Mouse (Mus musculus) brain, embryonic 14.5 days (tissue): ENCODE data around the gene Olfr15. TPM values are rescaled to one million over a fixed set of nuclear protein-coding genes. Genes with fewer than 3 reads are reported as not detected.

Experiments used
- DNase-seq: peaks from one replicate; pipeline ENCODE4 v3.0.0-alpha.2; 2011; ENCODE audit warnings: low read depth
- CTCF ChIP-seq: fragments of 200-500 bp; IDR thresholded peaks from 2 replicates; pipeline ENCODE4 v1.5.1; 2012; ENCODE audit warnings: inconsistent platforms, mild to moderate bottlenecking, moderate library complexity, borderline replicate concordance; ENCODE audit not compliant: insufficient read depth, insufficient read length; ENCODE audit errors: extremely low read depth
- POLR2A ChIP-seq: fragments of 200-500 bp; IDR thresholded peaks from 2 replicates; pipeline ENCODE4 v1.6.1; 2012; ENCODE audit warnings: mild to moderate bottlenecking, inconsistent platforms, borderline replicate concordance; ENCODE audit not compliant: poor library complexity, insufficient read depth, insufficient read length, severe bottlenecking; ENCODE audit errors: extremely low read depth
- polyA plus RNA-seq: library from polyadenylated mRNA; depleted of rRNA; stranded (reverse); fragments of >200 nt; gene quantifications from 2 replicates; pipeline ENCODE4 v1.2.3, GENCODE M21; 2012; rRNA removed

Olfr15 gene
- polyA plus RNA-seq, 1 experiment: not detected

DNA sequence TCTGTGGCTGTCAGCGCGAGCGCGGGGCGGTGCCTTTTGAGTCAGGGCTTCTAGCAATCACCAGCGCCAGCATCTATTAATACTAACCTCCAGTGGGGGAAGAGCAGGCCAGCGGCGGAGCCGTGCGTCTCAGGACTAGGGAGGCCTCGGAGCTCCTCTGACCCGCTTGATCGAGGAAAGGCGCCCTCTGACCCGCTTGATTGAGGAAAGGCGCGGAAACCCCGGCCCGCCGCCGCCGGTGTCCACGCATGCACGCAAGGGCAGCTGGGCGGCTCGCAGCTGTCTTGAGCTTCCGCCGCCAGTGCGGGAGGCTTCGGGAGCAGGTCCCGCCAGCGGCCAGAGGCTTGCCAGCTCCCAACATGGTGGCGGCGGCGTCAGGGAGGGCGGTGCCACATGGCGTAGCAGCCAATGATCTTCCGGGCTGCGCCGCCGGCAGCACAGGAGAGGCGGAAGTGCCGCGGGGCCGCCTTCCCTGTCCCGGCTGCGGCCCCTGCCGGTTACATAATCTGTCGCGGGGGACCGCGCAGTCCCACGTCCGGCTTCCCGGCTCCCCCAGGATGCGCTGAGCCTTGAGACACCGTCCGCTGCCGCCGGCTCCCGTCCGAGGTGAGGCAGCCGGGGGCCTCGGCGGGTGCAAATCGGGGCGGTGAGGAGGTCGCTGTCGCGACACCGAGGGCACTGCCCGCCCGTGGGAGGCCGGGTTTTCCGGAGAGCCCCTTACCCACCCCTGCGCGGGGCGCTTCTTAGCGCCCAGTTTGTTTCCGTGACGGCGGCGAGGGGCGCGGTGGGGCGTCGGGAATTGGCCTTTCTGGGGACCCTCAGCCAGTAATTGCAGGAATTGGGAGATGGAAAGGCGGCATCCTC lies 53.8 kb downstream of the Olfr15 start, which contains the start of the genes Zfp597 and Gm20695:
Gene Zfp597 (minus strand): TSS at position 361 of the 864 bp plus-strand sequence.
Gene Gm20695 (plus strand): TSS at position 448 of the 864 bp plus-strand sequence.
- peak; percentile 98 for DNase-seq
- TF ChIP-seq POLR2A: peak; percentile 41; the same call in 1 of the 2 replicates
- peak; percentile 23; the same call in 1 of the 2 replicates for TF ChIP-seq CTCF

DNA sequence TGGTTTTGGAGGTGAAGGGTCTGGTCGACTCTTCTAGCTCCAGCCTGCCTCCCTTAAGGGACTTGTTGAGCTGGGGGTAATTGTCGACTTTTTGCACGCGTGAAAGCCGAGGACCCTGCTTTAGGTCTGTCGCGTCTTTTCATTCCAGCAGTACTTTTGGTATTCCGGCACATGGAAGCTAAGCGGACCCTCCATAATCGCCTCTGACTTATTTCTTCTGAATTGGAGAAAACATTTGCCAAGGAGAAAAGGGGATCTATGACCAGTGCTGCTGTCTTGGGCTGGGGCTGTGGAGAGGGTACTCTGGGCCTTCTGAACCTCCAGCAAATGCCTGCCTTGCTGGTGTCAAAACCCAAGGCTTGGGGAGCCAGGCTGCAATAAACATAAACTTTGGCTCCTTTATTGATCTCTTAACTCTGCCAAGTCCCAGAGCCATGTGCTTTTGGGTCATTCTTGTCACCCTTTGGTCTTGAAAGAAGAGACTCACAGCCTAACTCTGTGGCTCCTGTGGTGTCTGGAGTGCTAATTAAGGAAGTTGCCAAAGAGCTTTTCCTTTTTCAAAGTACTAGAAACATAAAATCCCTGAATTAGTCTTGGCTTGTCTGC lies 54.5 kb downstream of the Olfr15 start:
- TF ChIP-seq POLR2A (no peak), CTCF (no peak)
- DNase-seq: no peak

DNA sequence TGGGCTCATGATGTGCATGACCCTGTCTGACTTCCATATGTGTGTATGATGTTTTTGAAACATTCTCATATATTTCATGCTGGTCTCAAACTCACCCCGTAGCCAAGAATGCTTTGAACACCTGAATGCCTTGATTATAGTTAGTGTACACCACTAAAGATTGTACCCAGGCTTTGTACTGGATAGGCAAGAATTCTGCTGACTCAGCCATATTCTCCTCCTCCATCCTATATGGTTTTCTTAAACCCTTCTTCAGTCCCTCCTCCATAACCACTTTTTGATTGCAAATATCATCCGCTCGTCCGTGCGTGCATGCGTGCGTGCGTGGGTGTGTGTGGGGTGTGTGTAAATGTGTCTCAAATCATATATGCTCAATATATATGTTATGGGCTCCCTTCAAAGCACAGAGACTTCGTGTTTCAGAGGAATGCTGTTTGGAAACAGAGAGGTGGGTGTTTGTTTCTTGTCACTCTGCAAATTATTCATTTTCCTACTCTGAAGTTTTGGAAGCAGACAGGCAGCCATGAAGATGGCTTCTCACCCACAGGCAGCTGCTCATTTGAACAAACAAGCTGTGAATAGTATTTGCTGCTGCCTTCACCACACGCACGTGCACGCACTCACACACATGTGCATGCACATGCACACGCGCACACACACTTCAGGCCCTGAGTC lies 61.1 kb downstream of the Olfr15 start:
- TF ChIP-seq CTCF (no peak), POLR2A (no peak)
- no peak for DNase-seq

DNA sequence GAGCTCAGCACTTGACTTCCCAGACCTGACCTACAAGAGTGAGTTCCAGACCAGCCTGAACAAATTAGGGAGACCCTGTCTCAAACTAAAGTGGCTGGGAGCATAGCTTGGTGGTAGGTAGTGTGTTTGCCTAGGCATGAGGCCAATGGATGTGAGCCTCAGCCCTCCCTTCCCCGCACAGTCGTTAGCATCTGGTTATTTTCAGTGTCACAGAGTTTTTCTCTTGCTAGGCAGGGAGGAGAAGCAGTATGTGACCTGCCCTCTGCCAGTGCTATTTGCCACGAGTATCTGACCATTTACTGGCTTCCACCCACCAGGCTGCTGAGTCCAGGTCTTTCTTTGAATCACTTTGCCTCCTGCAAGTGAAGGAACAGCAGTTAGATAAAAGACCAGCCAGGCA lies 63.1 kb downstream of the Olfr15 start:
- TF ChIP-seq CTCF (no peak), POLR2A (no peak)

More for the DNA sequence above, 63.1 kb downstream of the Olfr15 start:
- DNase-seq: no peak

Other genes starting within 250 kb of the Olfr15 start
- not detected in 2 replicates for gene Olfr161, start 239.8 kb upstream of the Olfr15 start, polyA plus RNA-seq
- gene Mefv, start 112.8 kb upstream of the Olfr15 start, polyA plus RNA-seq: 0.03 TPM in 2 replicates
- 18.3 and 22.5 TPM in 2 replicates for gene Zfp263, start 86.8 kb upstream of the Olfr15 start, polyA plus RNA-seq
- 3.6 and 3.8 TPM in 2 replicates for gene Zfp174, start 16.4 kb downstream of the Olfr15 start, polyA plus RNA-seq
- 72.8 and 84.8 TPM in 2 replicates for gene Naa60, start 41.5 kb downstream of the Olfr15 start, polyA plus RNA-seq
- gene Zfp597, start 53.7 kb downstream of the Olfr15 start, polyA plus RNA-seq: 12.3 and 17.8 TPM in 2 replicates
- 0.27 and 0.73 TPM in 2 replicates for gene Gm20695, start 53.8 kb downstream of the Olfr15 start, polyA plus RNA-seq
- 6.8 and 7.8 TPM in 2 replicates for gene 1700037C18Rik, start 77.8 kb downstream of the Olfr15 start, polyA plus RNA-seq
- 22.5 and 26.0 TPM in 2 replicates for gene Cluap1, start 77.9 kb downstream of the Olfr15 start, polyA plus RNA-seq
- 2.4 and 2.5 TPM in 2 replicates for gene Nlrc3, start 145.8 kb downstream of the Olfr15 start, polyA plus RNA-seq
- 56.4 and 61.7 TPM in 2 replicates for gene Slx4, start 172.9 kb downstream of the Olfr15 start, polyA plus RNA-seq
- gene Dnase1, start 206.1 kb downstream of the Olfr15 start, polyA plus RNA-seq: 0.03 and 0.07 TPM in 2 replicates
- 55.1 and 65.9 TPM in 2 replicates for gene Trap1, start 246.9 kb downstream of the Olfr15 start, polyA plus RNA-seq